Mouse (Mus musculus) lung, embryonic 16.5 days (tissue): ENCODE results near the gene Fbln2. TPM values are rescaled to one million over a fixed set of nuclear protein-coding genes. Genes with fewer than 3 reads are reported as not detected.
"Not testable (repeated sequence)": the region's sequence is repeated elsewhere in the genome, so short reads cannot be mapped to it uniquely, and the experiment has no call there.

ENCODE experiments used
- ATAC-seq: fragments of 200-750 bp; cut with Nextera tagmentation; 2 replicates; pipeline ENCODE4 v1.8.0; 2017; ENCODE audit warnings: low read depth, mild to moderate bottlenecking, moderate library complexity
- H3K27ac ChIP-seq: fragments of 300-500 bp; sonication (generic); 2 replicates; pipeline ENCODE4 v1.5.1; 2014; ENCODE audit warnings: mild to moderate bottlenecking, control low read depth, low read length
- H3K27me3 ChIP-seq: fragments of 300-500 bp; sonication (generic); 2 replicates; pipeline ENCODE4 v1.6.1; 2014; ENCODE audit warnings: low read depth, low read length, mixed read lengths; ENCODE audit not compliant: control insufficient read depth, insufficient read depth
- H3K36me3 ChIP-seq: fragments of 300-500 bp; sonication (generic); 2 replicates; pipeline ENCODE4 v1.6.1; 2014; ENCODE audit warnings: low read length; ENCODE audit not compliant: control insufficient read depth, insufficient read depth
- H3K4me1 ChIP-seq: fragments of 300-500 bp; sonication (generic); replicated peaks from 2 replicates; pipeline ENCODE4 v1.6.1; 2014; ENCODE audit warnings: low read length, mixed read lengths; ENCODE audit not compliant: control insufficient read depth, insufficient read depth
- H3K4me2 ChIP-seq: fragments of 300-500 bp; sonication (generic); 2 replicates; pipeline ENCODE4 v1.6.1; 2014; ENCODE audit warnings: low read depth, low read length, control low read depth
- H3K4me3 ChIP-seq: fragments of 300-500 bp; sonication (generic); 2 replicates; pipeline ENCODE4 v1.5.1; 2014; ENCODE audit warnings: mild to moderate bottlenecking, low read length, control low read depth
- H3K9ac ChIP-seq: fragments of 300-500 bp; sonication (generic); 2 replicates; pipeline ENCODE4 v1.6.1; 2014; ENCODE audit warnings: low read length, control low read depth
- H3K9me3 ChIP-seq: fragments of 300-500 bp; sonication (generic); 2 replicates; pipeline ENCODE4 v1.6.1; 2016; ENCODE audit warnings: low read length; ENCODE audit not compliant: control insufficient read depth
- WGBS: fragments of 180-500 bp; shearing (Covaris S2); extraction: QIAGEN DNeasy Blood & Tissue Kit; methylation state at CpG from one replicate; pipeline ENCODE4 v1.1.7; 2014; 5-methylcytosine and 5-hydroxymethylcytosine counted together
- polyA plus RNA-seq: library from polyadenylated mRNA; unstranded; fragments of >200 nt; fragmentation: Nextera tagmentation; extraction: Ambion mirVana; gene quantifications from 2 replicates; pipeline ENCODE4 v1.2.1, GENCODE M21; 2015

Gene Fbln2
- polyA plus RNA-seq, result 68.5 and 78.8 TPM in 2 replicates

DNA sequence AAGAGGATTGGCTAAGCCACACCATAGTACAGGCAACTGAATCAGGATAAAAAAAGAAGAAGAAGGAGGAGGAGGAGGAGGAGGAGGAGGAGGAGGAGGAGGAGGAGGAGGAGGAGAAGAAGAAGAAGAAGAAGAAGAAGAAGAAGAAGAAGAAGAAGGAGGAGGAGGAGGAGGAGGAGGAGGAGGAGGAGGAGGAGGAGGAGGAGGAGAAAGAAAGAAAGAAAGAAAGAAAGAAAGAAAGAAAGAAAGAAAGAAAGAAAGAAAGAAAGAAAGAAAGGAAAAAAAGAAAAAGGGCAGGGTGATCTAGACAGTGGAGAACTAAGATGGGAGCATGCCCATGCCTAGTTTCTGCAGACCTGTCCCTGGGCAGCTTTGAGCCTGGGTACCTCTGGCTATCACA lies at the start of gene Fbln2:
TSS of gene Fbln2 (plus strand) at position 301 of the 400 bp plus-strand sequence.
- not testable (repeated sequence) for H3K27ac ChIP-seq, H3K36me3 ChIP-seq, H3K27me3 ChIP-seq, H3K9me3 ChIP-seq, ATAC-seq
- peak within 1 kb of the TSS; percentile 56 for H3K9ac ChIP-seq
- H3K4me1 ChIP-seq, result peaks cover 10% of the 10 kb centered on the region
- peak within 1 kb of the TSS; percentile 39 for H3K4me3 ChIP-seq
- H3K4me2 ChIP-seq, result peak within 1 kb of the TSS; percentile 54

DNA sequence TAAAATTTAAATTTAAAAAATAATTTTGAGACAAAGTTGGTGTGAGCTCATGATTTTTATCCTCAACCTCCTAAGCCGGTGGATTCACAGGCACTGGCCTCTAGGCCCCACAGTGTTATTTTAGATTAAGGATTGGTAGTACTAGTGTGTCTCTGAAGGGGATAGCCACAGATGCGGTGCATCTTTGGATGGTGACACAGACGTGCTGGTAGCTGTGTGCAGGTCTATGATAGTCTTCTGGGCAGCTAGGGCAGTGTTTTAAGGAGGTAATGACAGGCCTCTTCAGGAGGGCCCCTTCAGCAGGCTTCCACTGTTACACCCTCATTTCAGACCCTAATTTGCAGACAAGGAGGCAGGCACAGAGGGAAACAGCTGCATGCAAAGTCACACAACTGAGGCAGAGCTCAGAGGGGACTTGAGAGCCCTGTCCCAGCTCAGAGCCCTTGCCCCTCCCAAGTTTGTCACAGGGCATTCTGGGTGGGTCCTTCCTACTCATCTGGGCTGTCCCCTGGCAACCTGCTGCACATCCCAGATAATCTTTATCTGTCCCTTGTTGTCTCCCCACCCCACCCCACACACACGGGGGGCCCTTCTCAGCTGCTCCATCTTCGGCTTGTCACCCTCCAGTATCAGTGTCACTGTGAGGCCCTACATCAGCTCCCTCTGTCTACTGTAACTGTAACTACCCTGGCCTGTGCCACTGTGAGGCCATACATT lies 48.9 kb upstream of the Fbln2 start:
- Histone ChIP-seq H3K4me2 (no peak overlapping the region), H3K27me3 (no peaks in the 10 kb centered on the region), H3K4me1 (peaks cover 6% of the 10 kb centered on the region; the same call in 1 of the 2 replicates), H3K36me3 (no peaks in the 10 kb centered on the region), H3K27ac (no peak overlapping the region), H3K9me3 (no peaks in the 10 kb centered on the region), H3K9ac (no peak overlapping the region), H3K4me3 (no peak overlapping the region)
- ATAC-seq, result no peak
- WGBS, result 62% methylated on average over 5 of the region's 5 CpGs

DNA sequence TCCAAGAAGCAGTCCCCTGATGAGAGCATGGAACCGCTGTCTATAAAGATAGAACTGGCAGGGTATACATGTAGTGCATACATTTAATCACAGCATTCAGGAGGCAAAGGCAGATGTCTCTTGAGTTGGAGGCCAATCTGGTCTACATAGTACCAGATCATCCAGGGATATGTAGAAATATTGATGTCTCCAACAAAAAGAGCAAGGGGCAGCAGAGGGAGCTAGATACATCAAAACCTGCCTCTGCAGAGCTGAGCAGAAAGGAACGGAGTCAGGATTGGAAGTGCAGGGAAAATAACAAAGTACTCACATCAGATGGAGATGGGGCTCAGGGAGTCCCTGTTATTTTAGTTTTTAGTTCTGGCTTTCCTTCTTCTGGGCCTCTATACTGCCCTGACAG lies 47.7 kb upstream of the Fbln2 start:
- no peak for ATAC-seq
- H3K4me2 ChIP-seq, result no peak overlapping the region
- H3K27ac ChIP-seq, result no peak overlapping the region
- H3K36me3 ChIP-seq, result no peaks in the 10 kb centered on the region
- H3K9ac ChIP-seq, result no peak overlapping the region
- no peaks in the 10 kb centered on the region for H3K9me3 ChIP-seq
- WGBS, result 85% methylated on average over 2 of the region's 2 CpGs
- peaks cover 6% of the 10 kb centered on the region; the same call in 1 of the 2 replicates for H3K4me1 ChIP-seq
- H3K4me3 ChIP-seq, result no peak overlapping the region
- H3K27me3 ChIP-seq, result no peaks in the 10 kb centered on the region

DNA sequence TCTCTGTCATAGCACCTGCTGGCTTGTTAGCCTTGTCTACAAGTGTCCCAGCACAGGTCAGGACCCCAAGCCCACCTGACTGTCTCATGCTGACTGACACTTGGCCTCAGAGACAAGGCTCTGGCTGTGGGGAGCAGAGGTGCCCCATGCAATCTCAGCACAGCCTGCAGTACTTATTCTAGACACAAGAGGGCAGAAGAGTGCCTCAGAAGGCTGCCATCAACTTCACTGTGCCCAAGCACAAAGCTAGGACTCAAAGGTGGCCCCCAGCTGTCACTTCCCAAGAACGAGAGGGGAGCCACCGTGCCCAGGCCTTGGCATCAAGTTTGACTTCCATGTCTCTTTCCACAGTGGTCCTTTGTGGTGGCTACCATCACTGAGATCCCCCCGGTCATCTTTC lies 47.0 kb upstream of the Fbln2 start:
- no peak overlapping the region for H3K9ac ChIP-seq

DNA sequence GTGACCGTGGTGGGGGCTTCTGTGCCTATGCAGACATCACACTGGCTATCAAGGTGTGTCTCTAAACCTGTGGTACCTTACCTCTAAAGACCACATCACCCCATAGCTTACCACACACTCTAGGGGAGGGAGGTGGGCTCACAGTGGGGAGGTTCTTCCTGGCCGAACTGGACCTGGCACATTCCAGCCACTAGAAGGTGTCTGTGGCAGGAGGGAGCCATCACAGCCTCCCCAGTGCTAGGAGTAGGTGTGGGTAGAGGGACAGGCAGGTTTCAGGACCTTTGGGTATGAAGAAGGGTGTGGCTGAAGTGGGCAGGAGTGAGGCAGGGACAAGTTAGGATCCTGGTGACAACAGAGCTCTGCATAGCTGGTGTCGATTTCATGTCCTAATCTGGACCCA lies 44.4 kb upstream of the Fbln2 start:
- no peak for ATAC-seq
- Histone ChIP-seq H3K4me1 (no peaks in the 10 kb centered on the region), H3K9ac (no peak overlapping the region), H3K36me3 (no peaks in the 10 kb centered on the region), H3K4me2 (no peak overlapping the region), H3K9me3 (no peaks in the 10 kb centered on the region), H3K27me3 (no peaks in the 10 kb centered on the region), H3K4me3 (no peak overlapping the region), H3K27ac (no peak overlapping the region)
- WGBS, result 44% methylated on average over 3 of the region's 3 CpGs

More for the DNA sequence above, 47.0 kb upstream of the Fbln2 start:
- peaks cover 5% of the 10 kb centered on the region; the same call in 1 of the 2 replicates for H3K4me1 ChIP-seq
- 36% methylated on average over 3 of the region's 3 CpGs for WGBS
- H3K27ac ChIP-seq, result no peak overlapping the region
- H3K9me3 ChIP-seq, result no peaks in the 10 kb centered on the region
- H3K36me3 ChIP-seq, result no peaks in the 10 kb centered on the region
- H3K27me3 ChIP-seq, result no peaks in the 10 kb centered on the region
- H3K4me2 ChIP-seq, result no peak overlapping the region
- no peak for ATAC-seq
- no peak overlapping the region for H3K4me3 ChIP-seq

DNA sequence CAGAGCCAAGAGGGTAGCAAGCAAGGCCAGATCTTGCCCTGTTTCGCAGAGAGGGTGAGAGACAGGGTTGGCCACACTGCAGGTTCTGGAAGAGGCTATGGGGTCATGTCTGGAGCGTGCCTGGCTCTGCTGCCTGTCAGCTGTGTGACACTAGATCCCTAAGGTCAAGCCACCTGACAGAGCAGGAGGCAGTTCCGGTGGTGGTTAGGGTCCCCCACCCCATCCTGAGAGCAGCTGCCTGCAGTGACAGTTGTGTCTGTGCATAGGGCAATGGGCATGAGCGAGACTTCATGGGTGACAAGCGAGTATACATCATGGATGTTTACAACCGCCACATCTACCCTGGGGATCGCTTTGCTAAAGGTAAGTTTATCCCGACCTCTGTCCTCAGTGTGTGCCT lies 43.1 kb upstream of the Fbln2 start:
- 82% methylated on average over 8 of the region's 8 CpGs for WGBS

DNA sequence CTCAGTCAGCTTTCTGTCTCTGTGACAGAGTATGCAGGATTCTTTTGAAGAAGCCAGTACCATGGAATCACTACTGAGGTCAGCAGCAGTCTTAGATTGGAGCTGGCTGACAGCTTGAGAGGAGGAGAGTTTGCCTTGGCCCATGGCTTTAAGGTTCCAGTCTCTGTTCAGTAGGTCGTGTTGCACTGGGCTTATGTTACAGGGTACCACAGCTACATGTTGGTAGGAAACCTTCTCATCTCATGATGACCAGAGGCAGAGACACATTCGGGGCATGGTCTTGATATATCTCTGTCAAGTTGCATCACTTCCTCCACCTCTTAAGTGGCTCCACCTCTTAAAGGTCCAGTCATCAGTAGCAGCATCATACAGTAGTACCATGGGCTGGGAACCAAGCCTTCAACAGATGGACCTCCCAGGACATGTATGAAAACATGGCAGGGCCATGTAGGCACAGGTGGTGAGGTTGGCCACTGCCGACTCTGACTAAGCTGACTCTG lies 40.8 kb upstream of the Fbln2 start:
- Histone ChIP-seq H3K4me1 (no peaks in the 10 kb centered on the region), H3K27me3 (no peaks in the 10 kb centered on the region), H3K9me3 (no peaks in the 10 kb centered on the region), H3K27ac (no peak overlapping the region), H3K9ac (no peak overlapping the region), H3K4me2 (no peak overlapping the region), H3K36me3 (no peaks in the 10 kb centered on the region), H3K4me3 (no peak overlapping the region)
- 70% methylated on average over 3 of the region's 3 CpGs for WGBS
- ATAC-seq, result no peak

More for the DNA sequence above, 43.1 kb upstream of the Fbln2 start:
- H3K4me1 ChIP-seq, result no peaks in the 10 kb centered on the region
- H3K27me3 ChIP-seq, result no peaks in the 10 kb centered on the region
- no peak overlapping the region for H3K9ac ChIP-seq
- ATAC-seq, result no peak
- no peak overlapping the region for H3K27ac ChIP-seq
- no peaks in the 10 kb centered on the region for H3K9me3 ChIP-seq
- no peak overlapping the region for H3K4me3 ChIP-seq
- no peak overlapping the region for H3K4me2 ChIP-seq
- H3K36me3 ChIP-seq, result no peaks in the 10 kb centered on the region

DNA sequence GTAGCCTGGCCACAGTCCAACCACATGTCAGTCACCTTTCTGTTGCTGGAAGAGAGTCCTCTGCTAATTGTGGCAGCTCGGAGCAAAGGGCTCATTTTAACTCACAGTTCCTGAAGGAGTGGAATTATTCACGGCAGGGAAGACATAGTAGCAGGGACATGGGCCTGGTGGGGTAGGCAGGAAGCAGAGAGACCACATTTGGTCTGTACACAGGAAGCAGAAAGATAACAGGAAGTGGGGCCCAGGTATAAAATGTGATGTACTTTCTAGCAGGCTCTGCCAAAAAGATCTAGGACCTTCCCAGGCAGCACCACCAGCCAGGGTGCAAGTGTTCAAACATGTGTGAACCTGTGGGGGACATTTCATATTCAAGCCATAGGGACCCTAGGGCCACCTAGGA lies 39.9 kb upstream of the Fbln2 start:
- Histone ChIP-seq H3K9me3 (no peaks in the 10 kb centered on the region), H3K4me3 (no peak overlapping the region), H3K27ac (no peak overlapping the region), H3K27me3 (no peaks in the 10 kb centered on the region), H3K4me1 (no peaks in the 10 kb centered on the region), H3K9ac (no peak overlapping the region), H3K4me2 (no peak overlapping the region), H3K36me3 (no peaks in the 10 kb centered on the region)
- WGBS, result 51% methylated on average over 2 of the region's 2 CpGs
- no peak for ATAC-seq

DNA sequence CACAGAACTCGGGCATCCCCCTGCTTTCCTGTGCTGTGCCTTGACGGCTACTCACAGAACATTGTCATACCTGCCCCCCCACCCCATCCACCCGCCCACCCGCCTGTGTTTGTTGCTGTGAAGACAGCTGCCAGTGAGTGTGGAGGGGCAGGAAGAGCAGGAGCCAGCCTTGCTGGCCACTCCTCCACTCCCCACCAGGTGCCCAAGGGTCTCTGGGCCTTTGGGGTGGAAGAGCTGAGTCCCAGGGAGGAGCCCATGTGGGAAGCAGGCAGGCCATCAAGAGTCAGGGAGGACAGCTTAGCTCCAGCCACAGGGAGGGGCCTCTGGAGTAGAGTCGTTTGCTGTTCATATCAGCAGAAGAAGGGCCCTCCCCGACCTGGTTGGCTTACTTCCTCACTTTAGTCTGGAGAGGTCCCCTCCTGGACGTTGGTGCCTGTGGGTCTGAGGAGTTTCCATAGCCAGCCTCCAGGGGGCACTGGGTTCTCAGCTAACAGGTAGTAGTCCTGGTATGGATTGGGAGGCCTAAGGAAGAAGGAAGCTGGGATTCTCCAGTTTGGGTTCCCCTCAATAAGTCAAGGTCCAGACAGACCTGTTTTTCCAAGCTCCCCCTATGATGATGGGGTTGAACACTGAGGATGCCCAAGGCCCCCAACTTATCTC lies 38.9 kb upstream of the Fbln2 start:
- WGBS, result 47% methylated on average over 7 of the region's 7 CpGs
- H3K9me3 ChIP-seq, result no peaks in the 10 kb centered on the region
- ATAC-seq, result peak; percentile 68

More for the DNA sequence above, 38.9 kb upstream of the Fbln2 start:
- H3K4me2 ChIP-seq, result no peak overlapping the region
- H3K9ac ChIP-seq, result no peak overlapping the region
- H3K4me1 ChIP-seq, result no peaks in the 10 kb centered on the region
- no peak overlapping the region for H3K27ac ChIP-seq
- no peak overlapping the region for H3K4me3 ChIP-seq
- no peaks in the 10 kb centered on the region for H3K36me3 ChIP-seq
- no peaks in the 10 kb centered on the region for H3K27me3 ChIP-seq
